Mouse (Mus musculus): ENCODE data around the gene Slc25a35.

- TF ChIP-seq GATA1 (IDR thresholded peaks at IDR 0.05; ENCODE audit: borderline replicate concordance, low read length) (no peak), FLI1 (IDR thresholded peaks at IDR 0.05; ENCODE audit: low read length) (no peak)
These were observed 21.0 kb upstream of the Slc25a35 start for GRCm38 (mm10) chr11:68946806-68947440.
